Mouse (Mus musculus): ENCODE measurements around the gene Tmem39a. TPM values are rescaled to one million over a fixed set of nuclear protein-coding genes. Genes with fewer than 3 reads are reported as not detected.

Gene Tmem39a
- polyA plus RNA-seq, 1 experiment from 2014 or later = 130 TPM

DNA sequence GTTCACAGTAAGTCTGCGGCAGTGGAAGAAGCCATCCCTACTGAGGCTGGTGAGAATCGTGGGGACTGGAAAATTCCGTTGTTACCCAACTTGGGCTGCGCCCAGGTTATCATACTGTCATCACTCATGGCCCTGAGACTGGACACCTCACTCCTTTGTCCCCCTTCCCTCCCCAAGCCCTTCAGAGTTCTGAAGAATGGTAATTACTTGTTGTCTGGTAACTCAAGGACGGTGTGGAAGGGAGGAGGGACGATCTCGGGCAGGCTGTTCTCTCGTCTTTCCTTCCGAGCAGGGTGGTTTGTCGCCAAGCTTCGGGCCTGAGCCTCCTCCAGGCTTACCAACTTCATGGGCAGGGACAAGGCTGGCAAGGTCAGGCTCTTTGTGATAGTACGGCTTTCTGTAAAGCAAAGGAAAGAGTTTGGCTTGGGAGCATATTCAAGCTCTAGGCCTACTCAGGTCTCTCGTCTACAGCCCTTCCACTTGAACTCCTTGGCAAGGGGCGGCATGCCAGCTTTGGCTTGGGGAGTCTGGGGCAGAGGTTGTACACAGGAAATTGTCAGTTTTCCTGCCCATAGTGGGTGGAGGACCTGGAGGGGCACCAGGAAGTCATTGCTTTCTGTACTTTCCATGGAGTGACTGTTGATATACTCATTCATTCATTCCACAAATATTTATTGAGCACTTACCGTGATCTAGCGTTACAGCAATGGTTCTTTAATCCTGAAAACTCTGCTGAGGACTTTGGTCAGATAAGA lies 62.4 kb downstream of the Tmem39a start:
- no peak overlapping the region for H3K4me3 ChIP-seq (ENCODE audit: low read length)
- ATAC-seq (ENCODE audit: low read depth) = peak; percentile 81
- peaks cover 17% of the 10 kb centered on the region for H3K36me3 ChIP-seq (ENCODE audit: control insufficient read depth, insufficient read depth, low read length)
- peaks cover 31% of the 10 kb centered on the region for H3K4me1 ChIP-seq (replicated peaks; ENCODE audit: control insufficient read depth, insufficient read depth, low read length)
- H3K27ac ChIP-seq (ENCODE audit: low read length) = peak overlapping the region; percentile 72
- no peaks in the 10 kb centered on the region for H3K27me3 ChIP-seq (ENCODE audit: control insufficient read depth, insufficient read depth, low read depth, low read length)
- WGBS = 67% methylated on average over 16 of the region's 16 CpGs
- H3K4me2 ChIP-seq (ENCODE audit: low read depth, low read length) = no peak overlapping the region
- H3K9me3 ChIP-seq (ENCODE audit: control insufficient read depth, low read length) = no peaks in the 10 kb centered on the region
- H3K9ac ChIP-seq (ENCODE audit: low read length) = no peak overlapping the region

DNA sequence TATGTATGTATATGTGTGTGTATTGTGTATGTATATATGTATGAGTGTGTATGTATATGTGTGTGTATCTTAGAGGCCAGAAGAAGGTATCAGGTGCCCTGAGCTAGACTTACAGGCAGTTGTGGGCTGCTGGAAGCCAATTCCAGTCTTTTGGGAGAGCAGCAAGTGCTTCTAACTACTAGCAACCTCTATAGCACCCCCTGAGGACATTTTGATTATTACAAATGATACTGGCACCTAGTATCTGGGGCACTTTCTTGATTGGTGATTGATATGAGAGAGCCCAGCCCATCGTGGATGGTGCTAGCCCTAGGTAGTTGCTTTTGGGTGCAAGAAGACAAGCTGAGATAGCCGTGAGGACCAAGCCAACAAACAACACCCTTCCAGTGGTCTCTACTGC lies 63.8 kb downstream of the Tmem39a start:
- Histone ChIP-seq H3K27me3 (ENCODE audit: control insufficient read depth, insufficient read depth, low read depth, low read length) (no peaks in the 10 kb centered on the region), H3K36me3 (ENCODE audit: control insufficient read depth, insufficient read depth, low read length) (peaks cover 14% of the 10 kb centered on the region), H3K9me3 (ENCODE audit: control insufficient read depth, low read length) (no peaks in the 10 kb centered on the region), H3K4me2 (ENCODE audit: low read depth, low read length) (no peak overlapping the region), H3K27ac (ENCODE audit: low read length) (no peak overlapping the region), H3K4me1 (replicated peaks; ENCODE audit: control insufficient read depth, insufficient read depth, low read length) (peaks cover 32% of the 10 kb centered on the region), H3K9ac (ENCODE audit: low read length) (no peak overlapping the region), H3K4me3 (ENCODE audit: low read length) (no peak overlapping the region)
- WGBS = 61% methylated on average over 2 of the region's 2 CpGs
- no peak for ATAC-seq (ENCODE audit: low read depth)

DNA sequence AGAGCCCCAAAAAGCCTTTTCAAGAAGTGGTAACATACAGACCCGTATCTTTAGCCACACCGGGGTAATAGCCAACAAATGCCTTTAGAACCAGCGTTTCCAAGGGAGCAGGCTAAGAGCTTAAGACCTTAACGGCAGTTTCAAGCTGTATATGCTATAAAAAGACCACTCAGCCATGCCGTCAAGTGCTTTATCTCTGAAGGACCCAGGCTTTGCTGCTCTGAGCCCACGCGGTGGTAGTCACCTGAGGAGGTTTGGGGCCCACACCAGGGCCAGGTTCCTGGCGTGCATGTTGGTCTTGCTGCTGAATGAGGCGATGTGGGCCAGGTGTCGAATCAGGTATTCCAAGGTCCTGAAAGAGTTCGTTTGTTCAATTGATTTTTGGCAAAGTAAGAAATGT lies 65.8 kb downstream of the Tmem39a start:
- ATAC-seq (ENCODE audit: low read depth) = peak; percentile 53
- H3K27ac ChIP-seq (ENCODE audit: low read length) = peak overlapping the region; percentile 21
- WGBS = 56% methylated on average over 11 of the region's 11 CpGs

DNA sequence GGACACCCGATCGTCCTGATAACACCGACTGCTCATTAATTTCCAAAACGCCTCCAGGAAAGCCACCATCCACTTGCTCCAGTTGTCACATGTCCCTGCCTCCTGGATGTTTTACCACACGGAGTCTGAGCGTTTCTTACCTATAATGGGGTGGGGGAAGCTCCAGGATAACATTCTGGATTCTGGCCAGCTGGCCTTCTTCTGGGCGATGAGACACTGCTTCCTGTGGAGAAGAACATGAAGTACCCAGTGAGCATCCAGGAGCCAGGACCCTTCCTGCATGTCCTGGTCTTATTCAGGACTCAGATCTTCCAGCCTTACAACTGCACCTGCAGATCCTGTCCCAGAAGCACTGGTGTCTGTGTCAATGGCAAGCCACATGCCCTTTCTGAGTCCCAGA lies 66.9 kb downstream of the Tmem39a start:
- Histone ChIP-seq H3K4me1 (replicated peaks; ENCODE audit: control insufficient read depth, insufficient read depth, low read length) (peaks cover 32% of the 10 kb centered on the region), H3K36me3 (ENCODE audit: control insufficient read depth, insufficient read depth, low read length) (peaks cover 10% of the 10 kb centered on the region), H3K27ac (ENCODE audit: low read length) (no peak overlapping the region), H3K9me3 (ENCODE audit: control insufficient read depth, low read length) (no peaks in the 10 kb centered on the region), H3K9ac (ENCODE audit: low read length) (no peak overlapping the region), H3K4me3 (ENCODE audit: low read length) (no peak overlapping the region), H3K4me2 (ENCODE audit: low read depth, low read length) (no peak overlapping the region), H3K27me3 (ENCODE audit: control insufficient read depth, insufficient read depth, low read depth, low read length) (no peaks in the 10 kb centered on the region)
- WGBS = 57% methylated on average over 7 of the region's 7 CpGs
- ATAC-seq (ENCODE audit: low read depth) = no peak

More for the DNA sequence above, 65.8 kb downstream of the Tmem39a start:
- Histone ChIP-seq H3K4me2 (ENCODE audit: low read depth, low read length) (no peak overlapping the region), H3K27me3 (ENCODE audit: control insufficient read depth, insufficient read depth, low read depth, low read length) (no peaks in the 10 kb centered on the region), H3K36me3 (ENCODE audit: control insufficient read depth, insufficient read depth, low read length) (peaks cover 11% of the 10 kb centered on the region), H3K4me3 (ENCODE audit: low read length) (no peak overlapping the region), H3K4me1 (replicated peaks; ENCODE audit: control insufficient read depth, insufficient read depth, low read length) (peaks cover 32% of the 10 kb centered on the region), H3K9ac (ENCODE audit: low read length) (no peak overlapping the region), H3K9me3 (ENCODE audit: control insufficient read depth, low read length) (no peaks in the 10 kb centered on the region)

DNA sequence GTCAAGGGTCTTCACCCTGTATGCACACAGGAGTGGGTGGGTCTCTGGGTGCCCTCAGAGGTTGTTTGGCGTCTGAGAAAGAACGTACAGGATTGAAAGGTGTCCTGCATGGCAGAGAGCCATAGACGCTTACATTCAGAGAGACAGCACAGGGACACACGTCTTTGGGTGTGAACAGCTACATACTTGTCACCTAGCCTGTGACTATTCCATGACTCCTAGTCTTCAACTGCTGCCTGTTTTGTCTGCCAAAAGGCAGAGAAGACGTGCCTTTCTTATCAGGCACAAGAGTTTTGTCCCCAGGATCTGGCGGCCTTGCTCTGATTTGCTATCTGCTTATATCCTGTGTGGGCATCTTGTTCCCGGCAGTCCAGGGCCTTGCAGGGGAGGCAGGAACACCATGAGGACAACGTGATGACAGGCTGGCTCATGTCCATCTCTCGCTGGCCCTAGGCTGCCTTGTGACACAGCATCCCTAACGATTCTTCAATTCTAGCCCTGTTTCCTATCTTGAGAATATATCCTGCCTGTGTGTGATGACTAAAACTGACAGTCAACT lies 67.4 kb downstream of the Tmem39a start:
- no peak; the same call in 1 of the 2 replicates for ATAC-seq (ENCODE audit: low read depth)
- no peak overlapping the region for H3K4me3 ChIP-seq (ENCODE audit: low read length)
- H3K36me3 ChIP-seq (ENCODE audit: control insufficient read depth, insufficient read depth, low read length) = peaks cover 10% of the 10 kb centered on the region
- no peak overlapping the region for H3K4me2 ChIP-seq (ENCODE audit: low read depth, low read length)
- H3K27ac ChIP-seq (ENCODE audit: low read length) = no peak overlapping the region
- 45% methylated on average over 10 of the region's 10 CpGs for WGBS
- no peaks in the 10 kb centered on the region for H3K9me3 ChIP-seq (ENCODE audit: control insufficient read depth, low read length)
- H3K27me3 ChIP-seq (ENCODE audit: control insufficient read depth, insufficient read depth, low read depth, low read length) = no peaks in the 10 kb centered on the region
- no peak overlapping the region for H3K9ac ChIP-seq (ENCODE audit: low read length)
- H3K4me1 ChIP-seq (replicated peaks; ENCODE audit: control insufficient read depth, insufficient read depth, low read length) = peaks cover 30% of the 10 kb centered on the region

DNA sequence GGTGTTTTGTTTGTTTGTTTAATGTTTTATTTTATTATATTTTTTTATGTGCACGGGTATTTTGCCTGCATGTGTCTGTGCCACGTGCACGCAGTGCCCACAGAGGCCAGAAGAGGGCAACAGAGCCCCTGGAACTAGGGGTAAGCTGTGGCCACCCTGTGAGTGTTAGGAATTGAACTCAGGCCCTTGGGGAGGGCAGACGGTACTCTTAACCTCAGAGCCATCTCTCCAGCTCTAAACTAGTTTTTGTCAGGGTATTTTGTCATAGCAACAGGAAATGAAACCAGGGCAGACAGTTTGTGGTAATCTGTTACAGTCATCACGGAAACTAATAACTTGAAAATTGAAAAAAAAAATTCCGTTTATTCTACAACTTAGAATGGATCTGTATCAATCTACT lies 73.6 kb downstream of the Tmem39a start:
- WGBS = 59% methylated on average over 6 of the region's 6 CpGs
- no peak overlapping the region for H3K27ac ChIP-seq (ENCODE audit: low read length)
- H3K4me2 ChIP-seq (ENCODE audit: low read depth, low read length) = no peak overlapping the region
- H3K4me3 ChIP-seq (ENCODE audit: low read length) = no peak overlapping the region
- H3K36me3 ChIP-seq (ENCODE audit: control insufficient read depth, insufficient read depth, low read length) = peaks cover 3% of the 10 kb centered on the region
- no peaks in the 10 kb centered on the region for H3K9me3 ChIP-seq (ENCODE audit: control insufficient read depth, low read length)
- H3K4me1 ChIP-seq (replicated peaks; ENCODE audit: control insufficient read depth, insufficient read depth, low read length) = peaks cover 5% of the 10 kb centered on the region
- no peak for ATAC-seq (ENCODE audit: low read depth)
- H3K9ac ChIP-seq (ENCODE audit: low read length) = no peak overlapping the region
- no peaks in the 10 kb centered on the region for H3K27me3 ChIP-seq (ENCODE audit: control insufficient read depth, insufficient read depth, low read depth, low read length)

DNA sequence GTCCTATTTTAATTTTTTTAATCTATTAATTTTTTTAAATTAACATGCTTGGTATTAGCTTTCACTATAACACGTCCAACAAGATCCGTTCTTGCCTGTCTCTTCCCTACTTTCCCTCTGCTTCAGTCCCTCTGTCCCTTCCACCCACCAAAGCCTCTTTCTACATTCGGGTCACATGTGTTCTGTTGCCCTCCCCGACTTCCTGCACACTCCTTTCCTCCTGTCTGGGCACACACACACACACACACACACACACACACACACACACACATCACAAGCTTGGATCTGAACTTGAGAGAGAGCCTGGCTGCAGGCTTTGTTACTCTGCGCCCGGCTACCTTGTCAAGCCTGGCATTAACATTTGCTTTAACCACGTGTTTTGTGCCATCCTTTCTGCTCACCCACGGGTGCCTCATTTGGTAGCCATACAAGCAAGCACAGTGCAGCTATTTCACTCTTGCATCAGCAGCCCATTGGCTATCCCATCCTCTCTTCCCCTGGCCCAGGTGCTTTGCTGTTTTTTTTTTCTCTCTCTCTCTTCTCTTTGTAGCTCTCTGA lies 77.4 kb downstream of the Tmem39a start:
- H3K4me1 ChIP-seq (replicated peaks; ENCODE audit: control insufficient read depth, insufficient read depth, low read length) = peaks cover 5% of the 10 kb centered on the region
- H3K9me3 ChIP-seq (ENCODE audit: control insufficient read depth, low read length) = no peaks in the 10 kb centered on the region
- H3K27ac ChIP-seq (ENCODE audit: low read length) = no peak overlapping the region
- H3K4me2 ChIP-seq (ENCODE audit: low read depth, low read length) = no peak overlapping the region
- no peaks in the 10 kb centered on the region for H3K27me3 ChIP-seq (ENCODE audit: control insufficient read depth, insufficient read depth, low read depth, low read length)
- 57% methylated on average over 8 of the region's 8 CpGs for WGBS
- H3K4me3 ChIP-seq (ENCODE audit: low read length) = no peak overlapping the region
- peaks cover 6% of the 10 kb centered on the region for H3K36me3 ChIP-seq (ENCODE audit: control insufficient read depth, insufficient read depth, low read length)
- no peak for ATAC-seq (ENCODE audit: low read depth)
- H3K9ac ChIP-seq (ENCODE audit: low read length) = no peak overlapping the region

DNA sequence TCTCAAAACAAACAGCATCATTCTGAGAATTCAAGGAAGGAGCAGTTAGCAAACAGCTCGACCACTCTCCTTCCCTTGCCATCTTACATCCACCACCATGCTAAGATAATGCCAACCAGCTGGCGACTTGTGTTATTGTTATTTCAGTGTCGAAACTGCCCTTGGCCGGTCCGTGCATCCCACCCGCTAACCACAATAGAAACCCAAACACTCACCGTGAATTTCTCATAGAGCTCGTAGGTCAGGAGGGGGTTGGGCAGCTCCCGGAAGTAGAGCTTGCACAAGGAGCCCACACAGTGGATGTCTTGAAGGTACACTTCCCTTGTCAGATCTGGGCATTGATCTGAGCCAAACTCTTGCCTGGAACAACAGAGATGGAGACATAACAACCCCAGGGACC lies 78.2 kb downstream of the Tmem39a start:
- no peak overlapping the region for H3K4me2 ChIP-seq (ENCODE audit: low read depth, low read length)
- WGBS = 44% methylated on average over 9 of the region's 9 CpGs
- peaks cover 5% of the 10 kb centered on the region for H3K4me1 ChIP-seq (replicated peaks; ENCODE audit: control insufficient read depth, insufficient read depth, low read length)
- H3K27ac ChIP-seq (ENCODE audit: low read length) = peak overlapping the region; percentile 7; the same call in 1 of the 2 replicates
- ATAC-seq (ENCODE audit: low read depth) = peak; percentile 38; the same call in 1 of the 2 replicates
- peaks cover 6% of the 10 kb centered on the region for H3K36me3 ChIP-seq (ENCODE audit: control insufficient read depth, insufficient read depth, low read length)
- no peaks in the 10 kb centered on the region for H3K27me3 ChIP-seq (ENCODE audit: control insufficient read depth, insufficient read depth, low read depth, low read length)
- no peak overlapping the region for H3K4me3 ChIP-seq (ENCODE audit: low read length)
- no peaks in the 10 kb centered on the region for H3K9me3 ChIP-seq (ENCODE audit: control insufficient read depth, low read length)
- H3K9ac ChIP-seq (ENCODE audit: low read length) = no peak overlapping the region

DNA sequence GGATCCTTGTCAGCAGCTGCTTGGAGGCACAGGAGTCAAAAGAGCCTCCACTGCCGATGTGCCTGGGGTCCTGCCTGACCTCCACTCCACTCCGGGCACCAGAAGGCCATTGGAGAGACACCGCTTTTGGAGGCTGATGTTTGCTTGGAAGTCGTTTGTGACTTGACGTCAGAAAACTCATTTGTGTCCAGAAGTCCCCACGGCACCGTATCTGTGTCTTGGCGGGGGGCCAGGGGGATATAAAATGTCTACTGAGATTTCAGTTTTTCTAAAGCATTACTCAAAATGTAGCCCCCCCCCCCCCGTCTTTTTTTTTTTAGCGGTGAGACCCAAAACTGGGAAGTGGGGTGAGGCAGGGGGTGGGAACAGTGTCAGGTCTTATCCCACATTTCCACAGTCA lies 78.6 kb downstream of the Tmem39a start:
- Histone ChIP-seq H3K4me2 (ENCODE audit: low read depth, low read length) (no peak overlapping the region), H3K9ac (ENCODE audit: low read length) (no peak overlapping the region), H3K4me1 (replicated peaks; ENCODE audit: control insufficient read depth, insufficient read depth, low read length) (peaks cover 5% of the 10 kb centered on the region), H3K27ac (ENCODE audit: low read length) (peak overlapping the region; percentile 7; the same call in 1 of the 2 replicates), H3K27me3 (ENCODE audit: control insufficient read depth, insufficient read depth, low read depth, low read length) (no peaks in the 10 kb centered on the region), H3K9me3 (ENCODE audit: control insufficient read depth, low read length) (no peaks in the 10 kb centered on the region), H3K36me3 (ENCODE audit: control insufficient read depth, insufficient read depth, low read length) (peaks cover 6% of the 10 kb centered on the region), H3K4me3 (ENCODE audit: low read length) (no peak overlapping the region)
- ATAC-seq (ENCODE audit: low read depth) = no peak
- WGBS = 43% methylated on average over 10 of the region's 10 CpGs
